Mouse (Mus musculus) heart, embryonic 14.5 days (tissue): ENCODE measurements around the gene Hmg20b. TPM values are rescaled to one million over a fixed set of nuclear protein-coding genes. Genes with fewer than 3 reads are reported as not detected.

Experiments
- ATAC-seq: fragments of 200-750 bp; cut with Nextera tagmentation; 2 replicates; pipeline ENCODE4 v1.8.0; 2017; ENCODE audit warnings: low read depth, moderate TSS enrichment; ENCODE audit not compliant: insufficient number of reproducible peaks, insufficient read depth, low FRiP score
- H3K27ac ChIP-seq, 2 experiments: fragments of 200-500 bp in 1 of 2; fragments of 300-500 bp in 1 of 2; sonication (generic) in 1 of 2; replicated peaks in 1 of 2; 2 replicates each; pipeline ENCODE4 v1.5.1; 2012 to 2014; ENCODE audit warnings: low read depth in 2 of 2, low read length in 2 of 2, control low read depth in 1 of 2, mild to moderate bottlenecking in 1 of 2, mixed read lengths in 1 of 2; ENCODE audit not compliant: control insufficient read depth in 1 of 2, insufficient read depth in 1 of 2
- H3K27me3 ChIP-seq: fragments of 300-500 bp; sonication (generic); 2 replicates; pipeline ENCODE4 v1.6.1; 2014; ENCODE audit warnings: mild to moderate bottlenecking, low read length, control low read depth; ENCODE audit not compliant: control insufficient read depth, insufficient read depth
- H3K36me3 ChIP-seq: fragments of 300-500 bp; sonication (generic); 2 replicates; pipeline ENCODE4 v1.6.1; 2014; ENCODE audit warnings: mild to moderate bottlenecking, control low read depth, low read length, mixed read lengths; ENCODE audit not compliant: control insufficient read depth, insufficient read depth
- H3K4me1 ChIP-seq, 2 experiments: fragments of 200-500 bp in 1 of 2; fragments of 300-500 bp in 1 of 2; sonication (generic) in 1 of 2; 2 replicates each; pipeline ENCODE4 v1.6.1; 2012 to 2014; ENCODE audit warnings: low read length in 2 of 2, control low read depth in 1 of 2, mixed read lengths in 1 of 2; ENCODE audit not compliant: control insufficient read depth in 2 of 2, insufficient read depth in 2 of 2
- H3K4me2 ChIP-seq: fragments of 300-500 bp; sonication (generic); 2 replicates; pipeline ENCODE4 v1.6.1; 2014; ENCODE audit warnings: mild to moderate bottlenecking, low read length
- H3K4me3 ChIP-seq, 2 experiments: fragments of 200-500 bp in 1 of 2; fragments of 300-500 bp in 1 of 2; sonication (generic) in 1 of 2; 2 replicates each; pipeline ENCODE4 v1.5.1; 2012 to 2014; ENCODE audit warnings: low read length in 2 of 2, mild to moderate bottlenecking in 2 of 2, control low read depth in 1 of 2, low read depth in 1 of 2, moderate library complexity in 1 of 2; ENCODE audit not compliant: control insufficient read depth in 1 of 2, insufficient read depth in 1 of 2
- H3K9ac ChIP-seq: fragments of 300-500 bp; sonication (generic); 2 replicates; pipeline ENCODE4 v1.6.1; 2014; ENCODE audit warnings: mild to moderate bottlenecking, low read length
- H3K9me3 ChIP-seq: fragments of 300-500 bp; sonication (generic); 2 replicates; pipeline ENCODE4 v1.6.1; 2016; ENCODE audit warnings: low read length, control low read depth; ENCODE audit not compliant: control insufficient read depth
- WGBS: fragments of 180-500 bp; shearing (Covaris S2); extraction: QIAGEN DNeasy Blood & Tissue Kit; methylation state at CpG from one replicate; pipeline ENCODE4 v1.1.7; 2014; 5-methylcytosine and 5-hydroxymethylcytosine counted together
- polyA plus RNA-seq: library from polyadenylated mRNA; unstranded; fragments of >200 nt; fragmentation: Nextera tagmentation; extraction: Ambion mirVana; gene quantifications from 2 replicates; pipeline ENCODE4 v1.2.1, GENCODE M21; 2014

Gene Hmg20b
- polyA plus RNA-seq, 1 experiment from 2014 or later, result 97.0 TPM

DNA sequence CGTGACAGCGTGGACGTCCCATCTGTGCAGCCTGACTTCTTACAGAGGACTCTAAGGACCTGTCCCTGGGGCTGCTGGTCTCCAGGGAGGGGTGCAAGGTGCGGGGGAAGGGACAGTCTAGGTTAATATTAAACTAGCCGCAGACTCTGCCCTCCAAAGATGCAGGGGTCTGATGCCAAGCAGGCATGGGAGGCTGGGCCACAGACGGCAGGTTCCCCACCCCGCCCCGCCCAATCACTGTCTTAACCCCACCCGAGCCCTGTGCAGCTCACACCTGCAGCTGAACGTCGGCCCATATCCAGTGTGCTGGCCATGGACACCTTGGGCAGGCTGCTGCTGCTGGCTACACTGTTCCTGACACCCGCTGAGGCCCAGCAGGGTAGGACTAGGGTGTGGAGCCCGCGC, 42.5 kb upstream of the Hmg20b start, which contains the start of gene Smim24:
Smim24 (plus strand) TSS at position 271 of the 405 bp plus-strand sequence.
- H3K27ac ChIP-seq, result peak within 1 kb of the TSS; percentile 21 to 53; a peak in 3 of 4 replicates
- H3K9ac ChIP-seq, result peak within 1 kb of the TSS; percentile 69
- H3K4me2 ChIP-seq, result peak within 1 kb of the TSS; percentile 71
- H3K4me3 ChIP-seq, result peak within 1 kb of the TSS; percentile 30 to 31
- 60% methylated on average over 14 of the region's 14 CpGs for WGBS
- H3K36me3 ChIP-seq, result peaks cover 30% of the 10 kb centered on the region
- H3K27me3 ChIP-seq, result no peaks in the 10 kb centered on the region
- ATAC-seq, result no peak
- H3K9me3 ChIP-seq, result no peaks in the 10 kb centered on the region
- H3K4me1 ChIP-seq, result peaks cover 10 to 30% of the 10 kb centered on the region in 2 experiments

DNA sequence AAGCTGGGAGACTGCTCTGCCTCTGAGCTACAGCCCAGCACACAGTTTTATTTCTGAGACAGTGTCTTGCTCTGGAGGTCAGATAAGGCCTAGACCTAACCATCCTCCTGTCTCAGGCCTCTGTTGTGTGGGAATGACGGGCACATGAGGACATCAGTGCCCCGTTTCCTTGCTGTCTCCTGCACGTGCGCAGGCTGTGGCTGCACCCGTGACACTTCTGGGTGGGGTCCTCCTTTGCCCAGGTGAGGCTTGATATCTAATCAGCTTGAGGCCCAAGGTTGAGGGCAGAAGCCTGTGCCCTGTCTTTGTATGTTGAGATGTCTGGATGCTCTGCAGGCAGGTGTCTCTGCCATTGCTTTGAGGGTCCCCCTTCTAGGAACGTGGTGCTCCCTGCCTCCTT, 42.0 kb upstream of the Hmg20b start:
- no peak for ATAC-seq
- WGBS, result 75% methylated on average over 6 of the region's 6 CpGs
- no peak overlapping the region for H3K27ac ChIP-seq
- H3K9ac ChIP-seq, result no peak overlapping the region
- H3K27me3 ChIP-seq, result no peaks in the 10 kb centered on the region
- peaks cover 30% of the 10 kb centered on the region for H3K36me3 ChIP-seq
- H3K4me3 ChIP-seq, result no peak overlapping the region
- no peaks in the 10 kb centered on the region for H3K9me3 ChIP-seq
- no peak overlapping the region for H3K4me2 ChIP-seq
- H3K4me1 ChIP-seq, result peaks cover 10 to 30% of the 10 kb centered on the region in 2 experiments

- Histone ChIP-seq H3K4me2 (no peak overlapping the region), H3K4me1 (peaks cover 10 to 30% of the 10 kb centered on the region in 2 experiments), H3K36me3 (peaks cover 38% of the 10 kb centered on the region), H3K27ac (no peak overlapping the region), H3K4me3 (no peak overlapping the region), H3K27me3 (no peaks in the 10 kb centered on the region), H3K9me3 (no peaks in the 10 kb centered on the region), H3K9ac (no peak overlapping the region)
- 87% methylated on average over 13 of the region's 13 CpGs for WGBS
- no peak for ATAC-seq
Measured at GRCm38 (mm10) chr10:81390678-81390965, 40.3 kb upstream of the Hmg20b start.

DNA sequence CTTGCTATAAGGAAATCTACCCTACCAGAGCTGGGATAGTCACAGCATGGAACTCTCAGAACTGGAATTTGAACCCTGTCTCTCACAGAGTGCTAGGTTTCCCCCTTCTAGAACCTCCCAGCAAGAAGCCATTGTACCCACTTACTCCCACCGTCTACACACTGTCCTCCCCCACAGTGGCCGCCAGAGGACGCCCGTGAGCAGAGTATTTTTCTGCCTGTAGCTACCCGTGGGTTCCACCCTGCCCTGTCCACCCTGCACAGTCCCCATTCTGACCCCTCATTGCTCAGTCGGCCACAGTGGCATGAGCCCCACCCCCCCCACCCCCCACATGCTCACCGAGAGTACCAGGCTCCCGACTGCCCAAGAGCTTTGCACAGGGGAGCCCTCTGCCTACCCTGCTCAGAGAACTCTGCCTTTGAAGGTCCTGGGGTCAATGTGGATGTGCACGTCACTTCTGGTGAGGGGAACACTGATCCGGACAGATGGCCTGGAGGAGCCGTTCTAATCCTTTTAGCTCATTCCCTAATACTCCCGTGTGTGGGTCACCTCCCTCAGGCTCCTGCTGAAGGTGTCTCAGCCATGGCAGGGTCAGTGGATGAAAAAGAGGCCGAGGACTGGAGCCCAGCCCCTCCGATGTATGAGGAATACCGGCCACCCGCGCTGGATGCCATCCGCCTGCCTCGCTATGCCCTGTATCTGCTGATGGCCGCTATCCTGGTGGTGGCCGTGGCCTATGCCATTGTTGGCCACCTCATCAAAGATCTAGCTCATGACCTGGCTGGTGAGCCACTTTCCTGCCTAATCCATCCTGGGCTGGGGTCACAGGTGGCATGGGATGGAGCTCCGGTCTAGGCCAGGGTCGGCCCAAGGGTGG, 39.8 kb upstream of the Hmg20b start:
- peaks cover 38% of the 10 kb centered on the region for H3K36me3 ChIP-seq
- no peaks in the 10 kb centered on the region for H3K27me3 ChIP-seq
- peak overlapping the region; percentile 12; the same call in 1 of the 2 replicates for H3K9ac ChIP-seq
- peak; percentile 48; the same call in 1 of the 2 replicates for ATAC-seq
- no peak overlapping the region for H3K4me3 ChIP-seq
- H3K4me1 ChIP-seq, result peaks cover 14 to 35% of the 10 kb centered on the region in 2 experiments
- H3K9me3 ChIP-seq, result no peaks in the 10 kb centered on the region
- WGBS, result 55% methylated on average over 23 of the region's 23 CpGs
- no peak overlapping the region for H3K4me2 ChIP-seq
- H3K27ac ChIP-seq, result peak overlapping the region; percentile 17 to 68; a peak in 3 of 4 replicates

GRCm38 (mm10) chr10:81389373-81389772, 39.1 kb upstream of the Hmg20b start:
- Histone ChIP-seq H3K4me1 (peaks cover 16 to 37% of the 10 kb centered on the region in 2 experiments), H3K4me2 (no peak overlapping the region), H3K27me3 (no peaks in the 10 kb centered on the region), H3K4me3 (no peak overlapping the region), H3K27ac (peak overlapping the region; percentile 17 to 68; a peak in 3 of 4 replicates), H3K36me3 (peaks cover 38% of the 10 kb centered on the region), H3K9me3 (no peaks in the 10 kb centered on the region), H3K9ac (peak overlapping the region; percentile 12; the same call in 1 of the 2 replicates)
- ATAC-seq, result no peak
- 52% methylated on average over 3 of the region's 3 CpGs for WGBS

- Histone ChIP-seq H3K36me3 (peaks cover 38% of the 10 kb centered on the region), H3K9me3 (no peaks in the 10 kb centered on the region), H3K27ac (peak within 1 kb of the TSS; percentile 17 to 68; a peak in 3 of 4 replicates), H3K4me3 (no peak within 1 kb of the TSS), H3K9ac (peak within 1 kb of the TSS; percentile 12; the same call in 1 of the 2 replicates), H3K4me2 (no peak within 1 kb of the TSS), H3K4me1 (peaks cover 13 to 30% of the 10 kb centered on the region in 2 experiments), H3K27me3 (no peaks in the 10 kb centered on the region)
- WGBS, result 85% methylated on average over 5 of the region's 5 CpGs
- ATAC-seq, result no peak
Measured at GRCm38 (mm10) chr10:81388505-81389055, 38.3 kb upstream of the Hmg20b start, which contains the start of gene Gm48552. Gene Gm48552 (plus strand): TSS chr10:81389005.

DNA sequence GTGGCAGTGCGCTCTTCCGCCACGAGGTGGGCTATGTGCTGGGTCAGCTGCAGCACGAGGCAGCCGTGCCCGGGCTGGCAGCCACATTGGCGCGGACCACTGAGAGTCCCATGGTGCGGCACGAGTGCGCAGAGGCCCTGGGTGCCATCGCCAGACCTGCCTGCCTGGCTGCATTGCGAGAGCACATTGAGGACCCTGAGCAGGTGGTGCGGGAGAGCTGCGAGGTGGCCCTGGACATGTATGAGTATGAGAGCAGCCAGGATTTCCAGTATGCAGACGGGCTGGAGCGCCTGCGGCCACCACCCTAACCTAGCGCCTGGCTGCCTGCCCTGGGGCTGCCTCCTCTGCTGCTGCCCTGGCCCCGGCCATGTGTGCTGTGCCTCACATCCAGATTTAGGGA, 37.4 kb upstream of the Hmg20b start:
- no peak for ATAC-seq
- Histone ChIP-seq H3K27ac (no peak overlapping the region), H3K4me1 (peaks cover 8 to 22% of the 10 kb centered on the region in 2 experiments), H3K9me3 (no peaks in the 10 kb centered on the region), H3K9ac (no peak overlapping the region), H3K27me3 (no peaks in the 10 kb centered on the region), H3K4me3 (no peak overlapping the region), H3K4me2 (no peak overlapping the region), H3K36me3 (peaks cover 38% of the 10 kb centered on the region)
- 95% methylated on average over 20 of the region's 20 CpGs for WGBS
